Mouse (Mus musculus) MEL (cell line): Measurements from ENCODE around the gene Commd3. TPM values are rescaled to one million over a fixed set of nuclear protein-coding genes. Genes with fewer than 3 reads are reported as not detected.

Experiments
- DNase-seq: peaks from one replicate; pipeline ENCODE4 v3.0.0; 2011; ENCODE audit warnings: low read depth, low spot score
- H3K27ac ChIP-seq: 2 replicates; pipeline ENCODE4 v1.5.1; 2012; ENCODE audit warnings: low read depth, mild to moderate bottlenecking, control low read depth, low read length, moderate library complexity; ENCODE audit not compliant: control insufficient read depth
- H3K27me3 ChIP-seq, 2 experiments: fragments of 150-350 bp in 1 of 2; sonication (generic) in 1 of 2; 2 replicates each; pipeline ENCODE4 v1.6.1; 2012; ENCODE audit warnings: low read length in 2 of 2, mild to moderate bottlenecking in 2 of 2, improper control_type of control experiment in 1 of 2, moderate library complexity in 1 of 2; ENCODE audit not compliant: insufficient read depth in 2 of 2, control insufficient read depth in 1 of 2
- H3K36me3 ChIP-seq, 2 experiments: 2 replicates each; pipeline ENCODE4 v1.6.1; 2012 to 2014; ENCODE audit warnings: low read length in 2 of 2, improper control_type of control experiment in 1 of 2, inconsistent platforms in 1 of 2, mild to moderate bottlenecking in 1 of 2; ENCODE audit not compliant: insufficient read depth in 2 of 2, control insufficient read depth in 1 of 2
- H3K4me1 ChIP-seq, 2 experiments: fragments of 150-350 bp in 1 of 2; sonication (generic) in 1 of 2; 2 replicates each; pipeline ENCODE4 v1.6.1; 2012; ENCODE audit warnings: low read length in 2 of 2, improper control_type of control experiment in 1 of 2, mild to moderate bottlenecking in 1 of 2; ENCODE audit not compliant: insufficient read depth in 2 of 2, control insufficient read depth in 1 of 2
- H3K4me3 ChIP-seq, 2 experiments: fragments of 150-350 bp in 1 of 2; sonication (generic) in 1 of 2; 2 replicates each; pipeline ENCODE4 v1.5.1; 2012; ENCODE audit warnings: low read depth in 2 of 2, low read length in 2 of 2, mild to moderate bottlenecking in 2 of 2, moderate library complexity in 2 of 2, control low read depth in 1 of 2, improper control_type of control experiment in 1 of 2; ENCODE audit not compliant: control insufficient read depth in 1 of 2, insufficient read depth in 1 of 2
- H3K79me2 ChIP-seq: 2 replicates; pipeline ENCODE4 v1.6.1; 2012; ENCODE audit warnings: mild to moderate bottlenecking, low read length, moderate library complexity; ENCODE audit not compliant: control insufficient read depth, poor library complexity, insufficient read depth
- H3K9ac ChIP-seq: 2 replicates; pipeline ENCODE4 v1.6.1; 2012; ENCODE audit warnings: low read depth, mild to moderate bottlenecking, control low read depth, low read length, moderate library complexity; ENCODE audit not compliant: control insufficient read depth, poor library complexity, severe bottlenecking
- H3K9me3 ChIP-seq: fragments of 150-350 bp; sonication (generic); replicated peaks from 2 replicates; pipeline ENCODE4 v1.6.1; 2012; ENCODE audit warnings: mild to moderate bottlenecking, low read length, improper control_type of control experiment, moderate library complexity; ENCODE audit not compliant: insufficient read depth
- CHD1 ChIP-seq: IDR thresholded peaks from 2 replicates; pipeline ENCODE4 v1.6.1; 2012; ENCODE audit warnings: low read depth, mild to moderate bottlenecking, inconsistent platforms, low read length, improper control_type of control experiment
- CHD2 ChIP-seq: IDR thresholded peaks from 2 replicates; pipeline ENCODE4 v1.6.1; 2011; ENCODE audit warnings: low read length, improper control_type of control experiment
- E2F4 ChIP-seq: IDR thresholded peaks from 2 replicates; pipeline ENCODE4 v1.6.1; 2011; ENCODE audit warnings: low read depth, low read length, improper control_type of control experiment, borderline replicate concordance
- ETS1 ChIP-seq: IDR thresholded peaks from 2 replicates; pipeline ENCODE4 v1.6.1; 2012; ENCODE audit warnings: low read depth, mild to moderate bottlenecking, inconsistent platforms, low read length, improper control_type of control experiment, moderate library complexity
- GATA1 ChIP-seq: IDR thresholded peaks from 2 replicates; pipeline ENCODE4 v1.6.1; 2011; ENCODE audit warnings: low read depth, low read length, improper control_type of control experiment
- HCFC1 ChIP-seq: IDR thresholded peaks from 2 replicates; pipeline ENCODE4 v1.6.1; 2012; ENCODE audit warnings: low read depth, mild to moderate bottlenecking, inconsistent platforms, low read length, improper control_type of control experiment, moderate library complexity
- JUND ChIP-seq: IDR thresholded peaks from 2 replicates; pipeline ENCODE4 v1.6.1; 2011; ENCODE audit warnings: low read depth, mild to moderate bottlenecking, improper control_type of control experiment, low read length
- KAT2A ChIP-seq: conservative IDR thresholded peaks from 2 replicates; pipeline ENCODE4 v1.6.1; 2012; ENCODE audit warnings: low read depth, low read length, improper control_type of control experiment, inconsistent platforms
- MAFK ChIP-seq: IDR thresholded peaks from 2 replicates; pipeline ENCODE4 v1.6.1; 2011; ENCODE audit warnings: low read depth, mild to moderate bottlenecking, low read length, improper control_type of control experiment, borderline replicate concordance
- MAX ChIP-seq: IDR thresholded peaks from 2 replicates; pipeline ENCODE4 v1.6.1; 2011; ENCODE audit warnings: low read length, improper control_type of control experiment
- MXI1 ChIP-seq: IDR thresholded peaks from 2 replicates; pipeline ENCODE4 v1.6.1; 2011; ENCODE audit warnings: mild to moderate bottlenecking, low read depth, low read length, improper control_type of control experiment
- MYB ChIP-seq: IDR thresholded peaks from 2 replicates; pipeline ENCODE4 v1.6.1; 2011; ENCODE audit warnings: mild to moderate bottlenecking, low read depth, low read length, improper control_type of control experiment
- NELFE ChIP-seq: IDR thresholded peaks from 2 replicates; pipeline ENCODE4 v1.6.1; 2011; ENCODE audit warnings: low read depth, low read length, improper control_type of control experiment
- POLR2A ChIP-seq, 2 experiments: IDR thresholded peaks; 2 replicates each; pipeline ENCODE4 v1.6.1; 2011 to 2012; ENCODE audit warnings: low read length in 2 of 2, mild to moderate bottlenecking in 2 of 2, control low read depth in 1 of 2, improper control_type of control experiment in 1 of 2, low read depth in 1 of 2, moderate library complexity in 1 of 2; ENCODE audit not compliant: control insufficient read depth in 1 of 2, insufficient read depth in 1 of 2, poor library complexity in 1 of 2
- SIN3A ChIP-seq: IDR thresholded peaks from 2 replicates; pipeline ENCODE4 v1.6.1; 2012; ENCODE audit warnings: low read length, improper control_type of control experiment, inconsistent platforms
- SMC3 ChIP-seq: IDR thresholded peaks from 2 replicates; pipeline ENCODE4 v1.6.1; 2011; ENCODE audit warnings: low read depth, low read length, improper control_type of control experiment
- TCF12 ChIP-seq: IDR thresholded peaks from 2 replicates; pipeline ENCODE4 v1.6.1; 2014; ENCODE audit warnings: low read depth, mild to moderate bottlenecking, inconsistent platforms, low read length, improper control_type of control experiment, moderate library complexity
- UBTF ChIP-seq: IDR thresholded peaks from 2 replicates; pipeline ENCODE4 v1.6.1; 2012; ENCODE audit warnings: low read depth, mild to moderate bottlenecking, inconsistent platforms, low read length, improper control_type of control experiment, moderate library complexity, borderline replicate concordance; ENCODE audit not compliant: insufficient read depth
- USF1 ChIP-seq: IDR thresholded peaks from 2 replicates; pipeline ENCODE4 v1.6.1; 2014; ENCODE audit warnings: low read depth, mild to moderate bottlenecking, inconsistent platforms, low read length, improper control_type of control experiment, moderate library complexity
- ZKSCAN1 ChIP-seq: IDR thresholded peaks from 2 replicates; pipeline ENCODE4 v1.6.1; 2012; ENCODE audit warnings: low read depth, mild to moderate bottlenecking, inconsistent platforms, low read length, improper control_type of control experiment, moderate library complexity
- ZMIZ1 ChIP-seq: IDR thresholded peaks from 2 replicates; pipeline ENCODE4 v1.6.1; 2012; ENCODE audit warnings: low read depth, mild to moderate bottlenecking, inconsistent platforms, low read length, improper control_type of control experiment, moderate library complexity
- polyA plus RNA-seq, 2 experiments: library from polyadenylated mRNA; stranded (reverse) in 1 of 2; unstranded in 1 of 2; fragments of >175 nt in 1 of 2; fragments of >200 nt in 1 of 2; gene quantifications; 2 replicates each; pipeline versions ENCODE4 v1.2.1 to v1.2.4; 2012; ENCODE audit warnings: low replicate concordance in 2 of 2, low read depth in 1 of 2; ENCODE audit not compliant: insufficient read length in 2 of 2, insufficient read depth in 1 of 2, missing spikeins in 1 of 2
- total RNA-seq: library from RNA; depleted of rRNA; stranded (reverse); fragments of 300-350 nt; gene quantifications from 2 replicates; pipeline ENCODE4 v1.2.3, GENCODE M21; 2012

Commd3 gene
- total and polyA plus RNA-seq, 3 experiments, result 47.0 to 70.7 TPM; not detected in 1

- no peak overlapping the region for H3K27ac ChIP-seq
These were observed 49.0 kb upstream of the Commd3 start for GRCm38 (mm10) chr2:18623219-18623618.

GRCm38 (mm10) chr2:18630547-18630946 is 41.6 kb upstream of the Commd3 start:
- TF ChIP-seq POLR2A (IDR thresholded peaks at IDR 0.05; ENCODE audit: control insufficient read depth in 1 of 2, insufficient read depth in 1 of 2, low read depth in 1 of 2, low read length in 2 of 2, poor library complexity in 1 of 2), result no peak
- TF ChIP-seq KAT2A, result no peak
- Histone ChIP-seq H3K9ac (no peak overlapping the region), H3K4me1 (peaks cover 2% of the 10 kb centered on the region in 2 experiments; a peak in 1 of 4 replicates), H3K9me3 (no peaks in the 10 kb centered on the region), H3K36me3 (no peaks in the 10 kb centered on the region), H3K27me3 (no peaks in the 10 kb centered on the region; a peak in 1 of 4 replicates), H3K4me3 (no peak overlapping the region), H3K27ac (no peak overlapping the region), H3K79me2 (no peaks in the 10 kb centered on the region)
- peak; percentile 32 for DNase-seq

More at GRCm38 (mm10) chr2:18623219-18623618, 49.0 kb upstream of the Commd3 start:
- Histone ChIP-seq H3K79me2 (no peaks in the 10 kb centered on the region), H3K36me3 (no peaks in the 10 kb centered on the region), H3K4me1 (no peaks in the 10 kb centered on the region), H3K9me3 (no peaks in the 10 kb centered on the region), H3K4me3 (no peak overlapping the region), H3K27me3 (peaks cover 0 to 1% of the 10 kb centered on the region in 2 experiments; a peak in 1 of 4 replicates), H3K9ac (no peak overlapping the region)
- TF ChIP-seq E2F4 (no peak), JUND (no peak)
- no peak for DNase-seq

- Histone ChIP-seq H3K79me2 (no peaks in the 10 kb centered on the region), H3K27me3 (no peaks in the 10 kb centered on the region; a peak in 1 of 4 replicates), H3K27ac (no peak overlapping the region)
- TF ChIP-seq MYB (no peak), GATA1 (no peak), ZMIZ1 (no peak), POLR2A (IDR thresholded peaks at IDR 0.05; ENCODE audit: control insufficient read depth in 1 of 2, insufficient read depth in 1 of 2, low read depth in 1 of 2, low read length in 2 of 2, poor library complexity in 1 of 2) (no peak), ZKSCAN1 (no peak), UBTF (no peak), SIN3A (no peak), JUND (no peak), HCFC1 (no peak), NELFE (no peak), SMC3 (no peak), MAX (no peak), TCF12 (no peak), ETS1 (no peak), CHD2 (no peak), CHD1 (no peak), E2F4 (no peak), MXI1 (no peak), USF1 (no peak), MAFK (no peak)
- TF ChIP-seq, all 39 proteins: peak for 0
- no peaks in the 10 kb centered on the region for H3K4me1 ChIP-seq
- no peak overlapping the region for H3K4me3 ChIP-seq
- no peak for DNase-seq
- H3K9ac ChIP-seq, result no peak overlapping the region
- H3K9me3 ChIP-seq, result no peaks in the 10 kb centered on the region
- H3K36me3 ChIP-seq, result no peaks in the 10 kb centered on the region
These were observed 37.1 kb upstream of the Commd3 start for GRCm38 (mm10) chr2:18635052-18635451.
